Mouse (Mus musculus) adrenal gland (tissue): ENCODE measurements around the gene Tbc1d24.

Source experiments
- intact Hi-C: fragments of 180-260 bp; cut with DNase I; formaldehyde crosslinking; loops from one replicate; pipeline ENCODE4 v1.15.1; 2025
- long read RNA-seq, 2 experiments: library from polyadenylated mRNA; unstranded; transcript quantifications; one replicate each; pipeline ENCODE4 v2.0.0; 2020; ENCODE audit warnings: borderline replicate concordance in 1 of 2; ENCODE audit not compliant: insufficient replicate concordance in 1 of 2

The Tbc1d24 gene
- long read RNA-seq, experiment 1 = 0 reads
- long read RNA-seq, experiment 2, partial matches to known transcripts = 0 of 2 reads
- long read RNA-seq, experiment 2, other reads (novel, unspliced or antisense) = 2 of 2 reads

DNA sequence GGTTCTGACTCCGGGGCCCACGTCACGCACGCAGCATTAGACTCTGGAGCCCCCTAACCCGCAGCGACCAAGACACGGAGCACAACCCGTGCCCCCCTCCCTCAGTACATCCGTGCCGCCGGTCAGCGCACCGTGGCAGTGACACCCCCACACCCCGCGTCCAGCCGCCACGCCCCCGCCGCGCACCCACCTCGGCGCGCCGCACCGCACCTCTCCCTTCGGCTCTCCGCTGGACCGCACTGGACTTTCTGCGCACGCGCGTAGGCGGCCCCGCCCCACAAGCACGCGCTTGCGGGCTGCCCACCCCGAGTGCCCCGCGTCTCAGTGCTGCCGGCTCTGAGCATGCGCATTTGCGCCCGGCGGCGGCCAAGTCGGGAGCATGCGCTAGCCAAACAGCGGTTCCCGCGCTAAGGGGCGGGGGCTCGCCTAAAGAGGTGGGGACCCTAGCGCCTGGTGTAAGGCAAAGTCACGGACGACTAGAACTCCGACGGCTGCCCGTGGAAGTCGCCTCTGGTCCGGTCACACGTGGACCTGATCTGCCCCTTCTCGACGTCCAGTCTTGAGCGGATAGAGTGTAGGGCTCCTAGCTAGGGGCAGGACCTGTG lies at the start of gene Tbc1d24:
TSS of gene Tbc1d24 (minus strand) at position 279 of the 605 bp plus-strand sequence.
- intact Hi-C loops = loop anchor here (5.0 kb wide), 1 partner anchor 33 kb away; no protein-coding TSS in a partner anchor

- intact Hi-C loops = loop anchor here (5.0 kb wide), 1 partner anchor 50 kb away; no protein-coding TSS in a partner anchor
These were observed 47.0 kb upstream of the Tbc1d24 start for GRCm38 (mm10) chr17:24252329-24252728.

GRCm38 (mm10) chr17:24251320-24252069 lies 46.1 kb upstream of the Tbc1d24 start, which contains the start of gene Ccnf:
Ccnf (minus strand) TSS chr17:24251484.
- intact Hi-C loops = loop anchor here (5.0 kb wide), 1 partner anchor 49 kb away; no protein-coding TSS in a partner anchor

DNA sequence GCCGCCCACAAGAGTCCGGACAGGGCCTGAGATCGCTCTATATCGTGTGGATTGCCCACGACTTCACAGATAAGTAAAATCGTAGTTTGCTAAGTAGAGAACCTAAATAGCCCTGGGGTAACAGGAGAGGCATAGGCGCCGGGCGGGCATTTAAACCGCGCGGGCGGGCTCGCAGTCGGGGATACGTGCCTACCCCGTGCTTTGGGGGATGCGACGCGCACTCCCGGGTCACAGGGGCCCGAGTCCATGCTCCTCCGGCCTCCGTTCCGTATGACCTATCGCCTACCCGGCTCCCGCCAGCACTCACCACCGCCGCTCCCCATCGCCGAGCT lies 45.6 kb upstream of the Tbc1d24 start:
- intact Hi-C loops = loop anchor here (5.0 kb wide), 1 partner anchor 49 kb away; no protein-coding TSS in a partner anchor

DNA sequence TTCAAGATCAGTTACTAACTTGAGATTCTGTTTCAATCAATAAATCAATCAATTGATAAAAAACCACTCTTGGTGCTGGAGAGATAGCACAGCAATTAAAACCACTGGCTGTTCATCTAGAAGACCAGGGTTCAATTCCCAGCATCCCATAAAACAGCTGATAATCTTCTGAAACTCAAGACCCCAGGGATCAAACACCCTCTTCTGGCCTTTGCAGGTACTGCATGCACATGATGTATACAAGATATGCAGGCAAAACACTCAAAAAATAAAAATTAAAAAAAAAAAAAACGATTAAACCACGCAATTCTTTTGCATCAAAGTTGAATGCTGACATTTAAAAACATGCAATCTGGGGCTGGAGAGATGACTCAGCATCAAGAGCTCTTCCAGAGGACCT lies 43.3 kb upstream of the Tbc1d24 start:
- intact Hi-C loops = no loop called here

GRCm38 (mm10) chr17:24244061-24244460 lies 38.7 kb upstream of the Tbc1d24 start:
- intact Hi-C loops = no loop called here

DNA sequence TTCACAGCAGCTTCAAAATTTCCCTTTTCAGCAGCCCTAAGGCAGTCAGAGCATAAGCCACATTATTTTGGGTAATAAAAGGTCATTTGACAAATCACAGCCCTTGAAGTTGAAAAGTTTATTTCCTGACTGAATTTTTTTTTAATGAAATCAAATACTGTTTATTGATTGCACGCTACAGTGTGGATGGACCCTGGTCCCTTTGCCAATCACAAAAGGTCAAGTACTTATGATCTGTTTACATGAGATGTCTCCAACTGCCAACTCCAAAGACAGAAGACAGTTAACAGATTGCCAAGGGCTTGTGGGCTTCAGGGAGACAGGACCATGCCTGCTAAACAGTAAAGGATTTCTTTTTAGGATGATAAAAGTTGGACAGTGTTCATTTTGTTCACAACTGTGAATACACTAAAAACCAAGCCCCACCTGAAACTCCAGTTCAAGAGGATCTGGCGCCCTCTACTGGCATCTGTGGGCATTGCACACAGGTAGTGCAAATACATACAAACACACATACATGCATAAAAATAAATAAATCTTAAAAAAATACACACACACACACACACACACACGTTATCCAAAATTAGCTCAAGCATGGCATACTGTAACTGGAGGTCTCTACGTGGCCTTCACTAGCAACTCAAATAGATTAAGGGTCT lies 38.1 kb upstream of the Tbc1d24 start:
- intact Hi-C loops = no loop called here

GRCm38 (mm10) chr17:24236921-24237320 lies 31.6 kb upstream of the Tbc1d24 start:
- intact Hi-C loops = no loop called here

GRCm38 (mm10) chr17:24236479-24236878 lies 31.1 kb upstream of the Tbc1d24 start:
- intact Hi-C loops = no loop called here

DNA sequence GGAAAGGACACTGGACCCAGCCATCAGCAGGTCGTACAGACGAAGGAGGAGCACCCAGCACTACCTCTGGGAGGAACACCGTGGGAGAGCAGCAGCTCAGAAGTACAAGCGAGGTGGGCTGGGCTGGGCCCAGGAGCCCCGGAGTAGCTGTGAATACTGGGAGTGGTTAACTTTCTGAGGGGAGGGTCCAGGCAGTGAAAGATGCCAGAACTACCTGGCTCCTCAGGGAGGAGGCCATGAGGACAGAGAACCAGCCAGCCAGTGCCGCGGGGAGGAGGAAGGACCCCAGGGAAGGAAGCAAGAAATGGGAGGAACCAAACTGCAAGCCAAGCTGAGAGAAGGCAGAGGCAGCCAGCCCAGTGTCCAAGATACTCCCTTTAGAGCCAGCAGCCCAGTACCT lies 22.6 kb upstream of the Tbc1d24 start:
- intact Hi-C loops = no loop called here

DNA sequence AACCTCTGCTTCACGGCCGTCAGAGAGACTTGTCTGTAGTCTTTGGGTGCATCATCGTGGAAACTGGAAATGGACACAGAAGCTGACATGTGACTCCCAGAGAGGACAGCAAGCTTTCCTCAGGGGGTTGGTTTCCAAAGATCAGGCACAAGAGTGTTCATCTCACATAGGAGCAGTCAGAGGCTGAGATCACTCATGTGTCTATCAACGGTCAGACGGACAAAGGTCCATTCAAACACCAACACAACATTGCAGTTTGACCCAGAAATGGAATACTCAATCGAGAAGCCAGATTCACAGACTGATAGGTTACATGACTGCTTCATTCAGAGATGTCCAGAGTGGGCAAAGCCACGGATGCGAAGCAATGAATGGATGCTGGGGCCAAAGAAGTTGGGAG lies 21.4 kb upstream of the Tbc1d24 start:
- intact Hi-C loops = no loop called here

DNA sequence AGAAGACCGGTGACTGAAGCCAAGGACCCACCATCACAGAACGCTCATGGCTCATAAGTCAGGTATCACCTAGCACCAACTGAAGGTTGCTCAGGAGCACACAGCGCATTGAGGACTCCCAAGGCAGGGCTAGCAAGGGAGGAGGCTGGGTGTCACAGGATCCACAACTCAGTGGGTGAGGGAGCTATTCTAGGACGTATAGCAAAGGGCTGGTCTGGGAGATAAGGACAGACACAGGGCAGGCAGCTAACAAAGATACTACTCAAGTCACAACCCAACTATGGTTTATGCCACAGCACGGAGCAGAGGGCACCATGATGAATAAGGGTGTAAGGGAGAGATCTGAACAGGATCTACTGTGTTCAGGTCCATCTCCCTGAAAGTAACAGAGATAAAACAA lies 20.5 kb upstream of the Tbc1d24 start:
- intact Hi-C loops = no loop called here

DNA sequence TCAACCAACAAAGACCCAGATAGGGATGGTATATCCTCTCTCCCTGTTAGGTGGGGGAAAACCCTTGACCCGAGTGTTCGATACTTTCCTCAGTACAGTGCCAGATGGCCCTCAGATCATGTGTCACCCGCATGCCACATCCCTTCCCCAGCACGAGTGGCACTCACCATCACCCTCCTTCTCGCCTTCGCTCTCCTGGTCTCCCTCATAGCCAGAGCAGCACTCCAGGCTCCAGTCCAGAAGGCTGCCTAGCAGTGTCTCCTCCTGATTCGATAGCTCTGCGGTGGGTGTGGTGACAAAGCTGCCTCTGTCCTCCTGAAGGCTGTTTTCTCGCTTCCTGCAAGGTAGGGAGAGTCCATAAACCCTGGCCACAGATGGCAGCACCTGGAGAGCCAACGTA lies 19.4 kb upstream of the Tbc1d24 start:
- intact Hi-C loops = no loop called here

- intact Hi-C loops = no loop called here
These were observed 18.2 kb upstream of the Tbc1d24 start for GRCm38 (mm10) chr17:24223513-24223912.

DNA sequence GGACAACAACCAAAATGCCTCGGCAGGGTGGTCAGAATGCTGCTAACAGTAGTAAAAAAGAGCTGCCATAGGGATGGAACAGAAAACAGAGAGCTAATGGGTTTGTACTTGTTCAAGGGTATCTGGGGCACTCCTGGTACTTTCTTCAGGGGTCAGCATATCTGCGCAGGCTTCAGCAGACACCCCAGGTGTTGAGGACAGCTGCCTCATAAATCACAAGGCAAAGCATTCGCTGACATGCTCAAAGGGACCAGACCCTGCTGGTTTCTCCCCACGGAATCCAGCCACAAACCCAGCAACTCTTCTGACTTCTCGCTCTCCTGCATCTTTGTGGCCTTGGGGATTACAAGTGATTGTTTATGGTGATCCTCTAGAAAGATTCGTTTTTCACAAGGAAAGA lies 17.3 kb upstream of the Tbc1d24 start:
- intact Hi-C loops = no loop called here

- intact Hi-C loops = no loop called here
These were observed 15.4 kb upstream of the Tbc1d24 start, which contains the start of gene Tedc2 for GRCm38 (mm10) chr17:24220435-24221411. Tedc2 (minus strand) TSS chr17:24220851.

DNA sequence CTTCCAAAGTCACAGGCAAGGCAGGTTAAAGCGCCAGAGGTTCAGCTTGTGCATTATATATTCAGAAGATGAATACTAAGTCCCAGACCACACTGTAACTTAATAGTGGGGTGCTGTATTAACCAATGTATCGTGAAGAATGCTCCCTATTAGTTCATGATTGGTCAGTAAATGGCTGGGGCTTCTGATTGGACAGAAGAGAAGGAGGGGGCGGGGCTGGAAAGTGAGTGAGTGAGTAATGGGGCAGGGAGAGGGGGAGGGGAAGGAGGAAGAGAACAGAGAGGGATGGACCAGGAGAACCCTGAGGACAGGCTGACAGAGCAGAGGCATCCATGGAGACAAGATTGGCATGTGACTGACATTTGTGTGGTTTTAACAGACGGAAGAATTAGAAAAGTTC lies 11.5 kb upstream of the Tbc1d24 start:
- intact Hi-C loops = no loop called here

GRCm38 (mm10) chr17:24213186-24213585 lies 7.8 kb upstream of the Tbc1d24 start:
- intact Hi-C loops = no loop called here

DNA sequence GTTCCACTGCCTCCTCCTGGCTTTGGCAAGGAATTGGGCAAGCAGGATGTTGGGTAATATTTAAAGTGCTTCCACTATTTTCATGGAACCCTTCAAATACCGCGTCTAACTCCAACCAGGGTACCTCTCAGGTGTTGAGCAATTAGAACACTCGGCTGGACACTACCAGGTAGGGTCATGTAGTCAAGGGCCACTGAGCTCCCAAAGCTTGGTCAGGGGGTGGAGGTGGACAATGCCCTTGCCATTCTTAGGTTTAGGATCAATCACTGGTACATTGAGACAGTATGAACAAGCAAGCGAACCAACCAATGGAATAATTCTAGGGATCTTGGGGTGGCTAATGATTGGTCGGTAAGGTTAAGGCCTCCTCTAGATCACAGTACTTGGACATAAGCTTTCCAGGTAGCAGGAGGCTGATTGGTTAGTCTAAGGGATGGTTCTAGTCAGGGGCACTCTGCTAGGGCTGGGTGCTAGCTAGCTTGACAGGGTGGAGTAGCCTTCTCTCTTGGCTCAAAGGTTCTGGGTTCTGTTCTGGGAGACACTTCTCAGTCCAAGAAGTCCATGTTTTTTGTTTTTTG lies 7.2 kb upstream of the Tbc1d24 start:
- intact Hi-C loops = no loop called here
